ENCODE assay signal across 8 mouse cellular contexts in the genomic region with DNA sequence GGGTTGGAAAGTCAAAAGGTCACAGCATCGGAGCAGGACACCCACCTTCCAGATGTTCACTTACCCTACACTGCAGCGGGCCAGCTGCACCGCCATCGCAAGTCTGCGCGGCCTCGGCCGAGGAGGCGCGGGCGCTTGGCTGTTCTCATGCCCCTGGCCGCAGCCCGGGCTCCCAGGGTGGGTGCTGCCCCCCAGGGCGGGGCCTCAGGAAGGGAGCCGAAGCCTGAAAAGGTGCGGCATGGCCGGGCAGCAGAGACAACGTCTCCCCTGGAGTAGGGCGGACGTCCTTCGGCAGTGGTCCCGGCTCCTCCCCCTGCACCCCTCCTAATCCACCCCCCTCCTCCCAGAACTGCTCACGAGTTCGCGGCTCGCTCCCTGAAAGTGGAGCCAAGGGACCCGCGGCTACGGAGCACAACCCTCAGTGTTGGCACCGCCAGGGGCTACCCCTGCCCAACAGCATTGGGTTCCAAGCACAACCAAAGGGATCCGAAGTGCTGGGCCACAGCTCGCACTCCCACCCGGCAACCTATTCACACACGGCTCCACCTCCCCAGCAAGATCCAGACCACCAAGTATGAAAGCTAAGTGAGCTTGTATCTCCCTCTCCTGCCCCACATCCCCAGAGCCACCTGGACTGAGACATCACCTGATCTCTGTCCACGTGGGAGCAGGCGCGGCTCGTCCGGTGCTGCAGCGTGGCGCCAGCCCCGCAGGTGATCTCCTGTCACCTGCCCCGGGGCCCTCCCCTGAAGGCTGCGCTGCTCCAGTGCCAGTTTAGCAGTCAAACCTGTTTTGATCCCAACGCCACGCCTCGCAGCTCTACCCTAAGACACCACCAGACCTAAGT.
DNase-seq lines count a peak whose midpoint lies in the region; ATAC-seq and TF ChIP-seq lines count a peak whose summit lies in the region.

No protein-coding gene starts in this region.

- no peak overlapping the region for H3K27ac ChIP-seq in heart, adult 2 months
- H3K27ac ChIP-seq in forebrain, embryonic 15.5 days (replicated peaks), result no peak overlapping the region
- peak overlapping the region; percentile 72 for H3K27ac ChIP-seq in intestine, embryonic 16.5 days (ENCODE audit: low read length)
- peak overlapping the region; percentile 67 for H3K27ac ChIP-seq in liver, embryonic 15.5 days (replicated peaks)

- peak overlapping the region; percentile 53 for H3K4me3 ChIP-seq in heart, adult 2 months
- peak overlapping the region; percentile 51 for H3K4me3 ChIP-seq in forebrain, embryonic 15.5 days
- peak overlapping the region; percentile 62 for H3K4me3 ChIP-seq in intestine, embryonic 16.5 days (ENCODE audit: low read length)
- peak overlapping the region; percentile 55 for H3K4me3 ChIP-seq in liver, embryonic 15.5 days (replicated peaks)

- ATAC-seq in forebrain, embryonic 15.5 days (replicated peaks), result peak; percentile 84
- ATAC-seq in intestine, embryonic 16.5 days, result peak; percentile 97
- ATAC-seq in liver, embryonic 15.5 days (ENCODE audit: insufficient read depth), result peak; percentile 32; the same call in 1 of the 2 replicates

- TF ChIP-seq POLR2A in heart, adult 2 months (IDR thresholded peaks at IDR 0.05; ENCODE audit: insufficient read depth, low read depth, low read length), result no peak

- intact Hi-C loops in heart, adult 2 months (cut with DNase I), result loop anchor here (10.0 kb wide), 1 partner anchor 308 kb away; no protein-coding TSS in a partner anchor
- intact Hi-C loops in heart, postnatal 25 days (cut with DNase I), result loop anchor here (5.0 kb wide), 1 partner anchor 80 kb away; no protein-coding TSS in a partner anchor

- no peaks in the 10 kb centered on the region; the same call in 1 of the 2 replicates for H3K4me1 ChIP-seq in heart, adult 2 months (ENCODE audit: control insufficient read depth, insufficient read depth, low read length)
- peaks cover 19% of the 10 kb centered on the region for H3K4me1 ChIP-seq in forebrain, embryonic 15.5 days
- H3K4me1 ChIP-seq in intestine, embryonic 16.5 days (ENCODE audit: control insufficient read depth, insufficient read depth, low read length), result peaks cover 3% of the 10 kb centered on the region; the same call in 1 of the 2 replicates
- H3K4me1 ChIP-seq in liver, embryonic 15.5 days (replicated peaks), result no peaks in the 10 kb centered on the region

- TF ChIP-seq EP300 in heart, adult 2 months (IDR thresholded peaks at IDR 0.05; ENCODE audit: insufficient read depth, low read depth, low read length), result no peak

- 0 out of 2 replicates have a peak, but pooled peaks cover 3% of the 10 kb centered on the region for H3K27me3 ChIP-seq in heart, adult 2 months (ENCODE audit: control insufficient read depth, insufficient read depth, low read length)
- no peaks in the 10 kb centered on the region for H3K27me3 ChIP-seq in forebrain, embryonic 15.5 days
- no peaks in the 10 kb centered on the region for H3K27me3 ChIP-seq in intestine, embryonic 16.5 days (replicated peaks; ENCODE audit: control insufficient read depth, insufficient read depth, low read length)
- H3K27me3 ChIP-seq in liver, embryonic 15.5 days, result peaks cover 15% of the 10 kb centered on the region

- peak overlapping the region; percentile 31 for H3K9ac ChIP-seq in heart, adult 2 months (ENCODE audit: low read depth, low read length)
- peak overlapping the region; percentile 52 for H3K9ac ChIP-seq in forebrain, embryonic 15.5 days (replicated peaks)
- peak overlapping the region; percentile 77 for H3K9ac ChIP-seq in intestine, embryonic 16.5 days (ENCODE audit: low read depth, low read length)
- H3K9ac ChIP-seq in liver, embryonic 15.5 days, result peak overlapping the region; percentile 21; the same call in 1 of the 2 replicates

- WGBS in heart, adult 2 months, result 2% methylated on average over 47 of the region's 47 CpGs
- under 1% methylated on average over 46 of the region's 47 CpGs for WGBS in forebrain, embryonic 15.5 days
- 1% methylated on average over 46 of the region's 47 CpGs for WGBS in intestine, embryonic 16.5 days
- WGBS in liver, embryonic 15.5 days (ENCODE audit: insufficient replicate concordance), result 2% methylated on average over 47 of the region's 47 CpGs

- no peaks in the 10 kb centered on the region for H3K36me3 ChIP-seq in heart, adult 2 months (ENCODE audit: control insufficient read depth, insufficient read depth, low read length)
- no peaks in the 10 kb centered on the region for H3K36me3 ChIP-seq in forebrain, embryonic 15.5 days
- H3K36me3 ChIP-seq in intestine, embryonic 16.5 days (ENCODE audit: control insufficient read depth, insufficient read depth, low read length), result no peaks in the 10 kb centered on the region
- H3K36me3 ChIP-seq in liver, embryonic 15.5 days (replicated peaks), result no peaks in the 10 kb centered on the region

- peak in 1 of 2 experiments; percentile 36 for DNase-seq in heart, adult 2 months
- no peak for DNase-seq in heart, postnatal 25 days (ENCODE audit: low spot score)
- peak; percentile 64 for DNase-seq in cerebellum, adult 11 months
- peak; percentile 20 for DNase-seq in naive thymus-derived CD4-positive, alpha-beta T cell, adult 2 months (ENCODE audit: low read depth)
- DNase-seq in thymus, postnatal 36 days, result peak; percentile 13 to 42

- TF ChIP-seq CTCF in heart, adult 2 months (IDR thresholded peaks at IDR 0.05), result no peak

- peak overlapping the region; percentile 93 for H3K4me2 ChIP-seq in forebrain, embryonic 15.5 days (replicated peaks)
- peak overlapping the region; percentile 80 for H3K4me2 ChIP-seq in intestine, embryonic 16.5 days (ENCODE audit: low read depth, low read length)
- H3K4me2 ChIP-seq in liver, embryonic 15.5 days, result peak overlapping the region; percentile 75

- no peaks in the 10 kb centered on the region for H3K79me2 ChIP-seq in heart, adult 2 months (replicated peaks; ENCODE audit: control insufficient read depth, insufficient read depth, low read length)

- no peaks in the 10 kb centered on the region for H3K9me3 ChIP-seq in forebrain, embryonic 15.5 days
- no peaks in the 10 kb centered on the region for H3K9me3 ChIP-seq in intestine, embryonic 16.5 days (ENCODE audit: control insufficient read depth, low read length)
- no peaks in the 10 kb centered on the region for H3K9me3 ChIP-seq in liver, embryonic 15.5 days (replicated peaks)

Comparison
In these comparisons a context has a peak if more than half of its experiments do, and no peak if none do; other contexts are left out.
1. H3K27ac ChIP-seq: peak in intestine, embryonic 16.5 days (single experiment) and liver, embryonic 15.5 days (single experiment); none in heart, adult 2 months (single experiment) and forebrain, embryonic 15.5 days (single experiment).
2. H3K9ac ChIP-seq: peak in every context shown above with its lines; median percentile 77 in intestine, embryonic 16.5 days; 52 in forebrain, embryonic 15.5 days; 31 in heart, adult 2 months; 21 in liver, embryonic 15.5 days.
3. ATAC-seq: peak in every context shown above with its lines; median percentile 97 in intestine, embryonic 16.5 days; 84 in forebrain, embryonic 15.5 days; 32 in liver, embryonic 15.5 days.
4. Peak in every context shown above with its lines, with median percentiles within 50 percentile points of each other: H3K4me3 ChIP-seq and H3K4me2 ChIP-seq.